Mouse (Mus musculus) embryonic fibroblast, embryonic 13.5 days (primary cell): ENCODE measurements around the gene Prkcz. TPM values are rescaled to one million over a fixed set of nuclear protein-coding genes. Genes with fewer than 3 reads are reported as not detected.

ENCODE experiments used
- H3K27ac ChIP-seq: 2 replicates; pipeline ENCODE4 v1.5.1; 2012; ENCODE audit warnings: low read length, control low read depth, inconsistent platforms; ENCODE audit not compliant: insufficient read depth
- H3K4me1 ChIP-seq: 2 replicates; pipeline ENCODE4 v1.6.1; 2011; ENCODE audit warnings: low read length; ENCODE audit not compliant: control insufficient read depth, insufficient read depth
- H3K4me3 ChIP-seq: 2 replicates; pipeline ENCODE4 v1.5.1; 2011; ENCODE audit warnings: mild to moderate bottlenecking, control low read depth, low read length; ENCODE audit not compliant: insufficient read depth
- CTCF ChIP-seq: IDR thresholded peaks from 2 replicates; pipeline ENCODE4 v1.5.1; 2011; ENCODE audit warnings: mild to moderate bottlenecking, control low read depth, low read length, moderate library complexity, borderline replicate concordance; ENCODE audit not compliant: insufficient read depth
- POLR2A ChIP-seq: IDR thresholded peaks from 2 replicates; pipeline ENCODE4 v1.6.1; 2011; ENCODE audit warnings: low read depth, mild to moderate bottlenecking, control low read depth, low read length, moderate library complexity
- polyA plus RNA-seq: library from polyadenylated mRNA; stranded (reverse); fragments of >200 nt; gene quantifications from 2 replicates; pipeline ENCODE4 v1.2.4, GENCODE M21; 2011; ENCODE audit warnings: low read depth; ENCODE audit not compliant: missing spikeins, insufficient read length

The Prkcz gene
- polyA plus RNA-seq, 1 experiment: 0.63 TPM

DNA sequence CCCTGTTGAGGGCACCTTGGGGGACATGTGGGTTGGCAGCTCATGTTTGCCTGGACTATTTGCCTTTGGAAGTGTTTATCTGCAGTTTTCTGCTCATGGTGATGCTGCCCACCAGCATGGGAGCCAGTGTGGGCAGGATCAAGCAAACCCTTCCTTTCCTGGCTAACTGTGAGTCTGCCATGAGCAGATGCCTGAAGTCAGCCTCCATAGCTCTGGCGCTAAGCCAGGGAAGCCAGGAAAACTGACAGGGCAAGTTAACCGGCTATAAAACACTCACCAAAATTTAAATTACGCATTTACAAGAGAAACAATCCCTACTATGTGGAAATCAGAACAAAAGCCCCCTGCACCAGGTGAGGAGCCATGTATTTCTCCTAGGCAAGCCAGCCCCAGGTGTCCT is 86.3 kb downstream of the Prkcz start:
- TF ChIP-seq CTCF (no peak), POLR2A (no peak)

DNA sequence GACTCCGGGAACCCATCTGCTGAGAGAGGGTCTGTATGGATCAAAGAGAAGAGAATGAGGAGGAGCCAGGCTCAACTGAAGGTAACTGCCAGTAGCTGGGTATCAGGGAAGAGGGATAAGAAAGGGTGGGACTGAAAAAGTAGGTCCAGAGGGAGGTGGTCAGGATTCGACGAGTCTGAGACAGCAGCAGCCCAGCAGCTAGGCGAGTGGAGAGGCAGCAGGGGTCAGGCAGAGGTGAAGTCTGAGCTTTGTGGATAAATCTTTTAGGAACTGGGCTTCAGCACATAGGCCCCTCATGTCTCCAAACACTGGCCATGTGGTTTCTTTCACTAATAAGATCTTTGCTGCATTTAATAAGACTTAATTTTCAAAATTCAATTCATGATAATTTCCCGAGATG is 86.7 kb downstream of the Prkcz start:
- Histone ChIP-seq H3K27ac (no peak overlapping the region), H3K4me1 (0 out of 2 replicates have a peak, but pooled peaks cover 2% of the 10 kb centered on the region), H3K4me3 (no peak overlapping the region)
- TF ChIP-seq CTCF (no peak), POLR2A (no peak)

More for the DNA sequence above, 86.3 kb downstream of the Prkcz start:
- H3K27ac ChIP-seq: no peak overlapping the region
- 0 out of 2 replicates have a peak, but pooled peaks cover 2% of the 10 kb centered on the region for H3K4me1 ChIP-seq
- H3K4me3 ChIP-seq: no peak overlapping the region

DNA sequence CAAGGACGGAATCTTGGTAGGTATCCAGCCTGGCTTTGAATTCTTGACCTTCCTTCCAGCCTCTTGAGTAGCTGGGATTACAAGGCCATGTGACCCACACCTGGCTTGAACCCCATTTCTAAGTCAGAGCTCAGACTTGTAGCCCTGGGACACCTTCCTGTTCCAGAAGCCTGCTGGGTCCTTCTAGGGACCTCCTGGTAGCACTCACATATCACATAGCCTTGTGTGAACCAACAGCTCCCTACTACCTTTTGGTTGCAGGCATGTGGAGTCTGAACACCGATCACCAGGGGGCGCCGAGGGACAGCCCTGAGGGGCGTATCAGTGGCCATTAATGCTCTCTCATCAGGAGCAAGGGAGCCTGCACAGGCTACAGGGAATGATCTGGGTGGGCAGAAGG is 92.8 kb downstream of the Prkcz start:
- H3K4me1 ChIP-seq: peaks cover 16% of the 10 kb centered on the region
- no peak overlapping the region for H3K27ac ChIP-seq
- H3K4me3 ChIP-seq: no peak overlapping the region
- TF ChIP-seq CTCF (peak; percentile 52), POLR2A (no peak)

DNA sequence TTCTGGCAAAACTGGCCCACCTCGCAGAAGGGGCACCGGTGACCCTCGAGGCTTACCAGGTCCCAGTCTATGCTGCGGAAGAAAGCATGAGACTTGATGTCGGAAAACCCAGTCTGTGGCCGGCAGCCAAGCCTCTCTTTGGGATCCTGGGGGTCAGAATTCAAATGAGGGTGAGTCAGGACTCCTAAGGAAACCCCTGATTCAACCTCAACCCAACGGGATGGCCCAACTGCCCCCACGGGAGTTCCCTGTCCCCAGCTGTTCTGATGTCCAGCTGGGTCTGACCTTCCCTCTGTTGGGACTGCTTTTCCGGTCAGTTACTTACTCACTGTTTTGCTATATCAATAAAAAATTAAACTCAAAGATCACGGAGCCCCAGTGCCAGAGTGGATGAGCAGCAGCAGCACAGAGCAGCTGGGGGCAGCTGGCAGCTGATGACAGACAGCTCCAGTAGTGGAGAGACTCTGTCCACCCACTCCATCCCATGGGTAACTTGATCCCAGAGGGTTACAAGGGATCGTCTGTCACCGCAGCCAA is 93.5 kb downstream of the Prkcz start:
- H3K27ac ChIP-seq: peak overlapping the region; percentile 23; the same call in 1 of the 2 replicates
- TF ChIP-seq POLR2A (no peak), CTCF (no peak)
- H3K4me3 ChIP-seq: no peak overlapping the region
- peaks cover 16% of the 10 kb centered on the region for H3K4me1 ChIP-seq

- Histone ChIP-seq H3K27ac (0 out of 2 replicates have a peak overlapping the region, but pooled peaks have one; percentile 6), H3K4me1 (peaks cover 16% of the 10 kb centered on the region), H3K4me3 (no peak overlapping the region)
- TF ChIP-seq CTCF: no peak
- TF ChIP-seq POLR2A: no peak
Observed at GRCm38 (mm10) chr4:155267047-155267543, 94.1 kb downstream of the Prkcz start.

- TF ChIP-seq CTCF: no peak
- TF ChIP-seq POLR2A: no peak
- H3K27ac ChIP-seq: no peak overlapping the region
Observed at GRCm38 (mm10) chr4:155264521-155265321, 96.4 kb downstream of the Prkcz start.

DNA sequence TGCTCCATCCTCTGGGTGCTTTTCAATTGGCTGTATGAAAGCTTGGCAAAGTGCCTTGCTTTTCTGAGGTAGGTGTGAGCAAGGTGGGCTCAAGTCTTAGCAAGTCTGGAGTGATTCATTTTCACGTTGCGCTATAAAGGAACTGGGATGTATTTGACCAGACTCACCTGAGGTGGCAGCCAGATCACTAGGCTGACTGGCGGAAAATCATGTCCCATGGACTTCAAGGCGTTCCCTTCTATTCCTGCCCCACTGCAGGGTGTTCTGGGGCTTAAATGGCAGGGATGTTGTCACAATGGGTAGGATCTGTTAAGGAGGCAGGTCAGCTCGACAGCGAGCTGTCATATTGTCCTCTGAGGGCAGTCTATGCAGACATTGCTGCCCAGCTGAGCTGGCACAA is 108.9 kb downstream of the Prkcz start:
- no peaks in the 10 kb centered on the region for H3K4me1 ChIP-seq
- TF ChIP-seq POLR2A (no peak), CTCF (no peak)
- H3K27ac ChIP-seq: no peak overlapping the region
- no peak overlapping the region for H3K4me3 ChIP-seq

More at GRCm38 (mm10) chr4:155264521-155265321, 96.4 kb downstream of the Prkcz start:
- H3K4me1 ChIP-seq: peaks cover 16% of the 10 kb centered on the region
- H3K4me3 ChIP-seq: no peak overlapping the region

DNA sequence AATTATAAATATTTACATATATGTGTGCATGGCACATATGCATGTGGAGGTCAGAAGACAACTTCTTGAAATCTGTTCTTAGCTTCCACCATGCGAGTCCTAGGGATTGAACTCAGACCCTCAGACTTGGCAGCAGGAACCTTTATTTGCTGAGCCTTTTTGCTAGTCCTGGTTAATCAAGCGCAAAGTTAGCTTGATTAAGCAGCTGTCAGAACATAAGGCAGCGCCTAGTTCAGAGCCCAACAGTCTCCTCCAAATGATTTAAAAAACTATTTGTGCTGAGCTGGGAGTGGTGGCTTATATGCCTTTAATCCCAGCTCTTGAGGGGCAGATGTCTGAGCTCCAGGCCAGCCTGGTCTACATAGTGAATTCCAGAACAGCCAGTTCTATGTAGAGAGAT is 110.0 kb downstream of the Prkcz start:
- no peak overlapping the region for H3K27ac ChIP-seq
- H3K4me3 ChIP-seq: peak overlapping the region; percentile 16
- no peak for TF ChIP-seq POLR2A
- TF ChIP-seq CTCF: no peak
- H3K4me1 ChIP-seq: peaks cover 1% of the 10 kb centered on the region; the same call in 1 of the 2 replicates

DNA sequence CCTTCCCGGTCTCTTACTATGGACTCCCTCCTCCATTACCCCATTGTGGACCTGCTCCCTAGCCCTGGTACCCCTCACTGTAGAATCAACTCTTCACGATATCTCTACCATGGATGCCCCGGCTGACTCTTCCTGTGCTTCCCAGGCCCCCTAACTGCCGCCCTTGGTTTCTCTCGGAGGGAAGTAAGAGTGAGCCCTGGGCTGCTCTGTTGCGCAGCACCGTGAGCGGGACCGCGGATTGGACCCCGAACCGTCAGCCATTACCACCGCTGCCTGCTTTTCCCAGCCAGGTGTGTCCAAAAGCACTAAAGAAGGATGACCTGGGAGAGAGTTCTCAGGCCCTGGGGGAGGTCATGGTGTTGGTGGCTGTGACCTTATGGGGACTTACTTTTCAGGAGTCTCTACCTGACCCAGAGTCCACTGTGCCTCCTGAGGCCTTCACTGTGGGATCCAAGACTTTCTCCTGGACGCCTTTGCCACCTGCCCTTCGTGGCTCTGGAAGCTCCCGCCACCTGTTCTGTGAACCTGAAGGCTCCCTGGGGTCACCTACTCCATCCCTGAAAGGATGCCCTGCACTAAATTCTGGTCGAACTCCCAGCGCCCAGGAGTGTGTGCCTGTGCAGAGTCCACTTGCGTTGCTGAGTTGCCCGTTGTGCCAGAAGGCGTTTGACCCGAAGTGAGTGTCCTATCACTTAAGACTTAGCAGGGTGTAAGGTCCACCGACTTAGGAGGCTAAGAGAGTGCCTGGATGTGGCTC is 110.6 kb downstream of the Prkcz start:
- no peak for TF ChIP-seq CTCF
- peak; percentile 43 for TF ChIP-seq POLR2A
- peak overlapping the region; percentile 98 for H3K27ac ChIP-seq
- H3K4me1 ChIP-seq: peaks cover 5% of the 10 kb centered on the region
- peak overlapping the region; percentile 65 for H3K4me3 ChIP-seq
